Mouse (Mus musculus): ENCODE measurements around the gene Mdga2. TPM values are rescaled to one million over a fixed set of nuclear protein-coding genes. Genes with fewer than 3 reads are reported as not detected.

Mdga2 gene
- total RNA-seq, 1 experiment: not detected

- in situ Hi-C loops (cut with MboI; ENCODE audit: low sequenced_read_pairs in 2 of 2, unreplicated experiment in 2 of 2): no loop called here
- no peaks in the 10 kb centered on the region for H3K9me3 ChIP-seq (ENCODE audit: control insufficient read depth, insufficient read depth, low read depth, low read length)
- H3K4me3 ChIP-seq (ENCODE audit: insufficient read depth in 1 of 2, low read depth in 1 of 2, low read length in 2 of 2, poor library complexity in 1 of 2, severe bottlenecking in 1 of 2): no peak overlapping the region
- TF ChIP-seq HCFC1 (IDR thresholded peaks at IDR 0.05; ENCODE audit: borderline replicate concordance, insufficient read depth, low read length) (no peak), CHD2 (IDR thresholded peaks at IDR 0.05; ENCODE audit: low read depth, low read length) (no peak), MAFK (IDR thresholded peaks at IDR 0.05; ENCODE audit: insufficient read depth, low read depth, low read length) (no peak), ZC3H11A (IDR thresholded peaks at IDR 0.05; ENCODE audit: borderline replicate concordance, low read depth, low read length) (no peak), ZNF384 (IDR thresholded peaks at IDR 0.05; ENCODE audit: low read depth, low read length) (no peak)
- no peaks in the 10 kb centered on the region for H3K36me3 ChIP-seq (ENCODE audit: control insufficient read depth, insufficient read depth, low read length, poor library complexity, severe bottlenecking)
- H3K4me1 ChIP-seq (ENCODE audit: control insufficient read depth in 2 of 2, insufficient read depth in 2 of 2, low read length in 2 of 2, poor library complexity in 1 of 2): no peaks in the 10 kb centered on the region
- H3K27ac ChIP-seq (ENCODE audit: insufficient read depth, low read depth, low read length, poor library complexity, severe bottlenecking): no peak overlapping the region
- H3K9ac ChIP-seq (ENCODE audit: insufficient read depth, low read depth, low read length, poor library complexity, severe bottlenecking): no peak overlapping the region
- no peak for DNase-seq (ENCODE audit: low read depth, low spot score)
Observed at GRCm38 (mm10) chr12:66724474-66724873, 497.9 kb downstream of the Mdga2 start.

GRCm38 (mm10) chr12:66708334-66708733 is 514.0 kb downstream of the Mdga2 start:
- Histone ChIP-seq H3K9me3 (ENCODE audit: control insufficient read depth, insufficient read depth, low read depth, low read length) (no peaks in the 10 kb centered on the region), H3K36me3 (ENCODE audit: control insufficient read depth, insufficient read depth, low read length, poor library complexity, severe bottlenecking) (no peaks in the 10 kb centered on the region), H3K4me1 (ENCODE audit: control insufficient read depth in 2 of 2, insufficient read depth in 2 of 2, low read length in 2 of 2, poor library complexity in 1 of 2) (no peaks in the 10 kb centered on the region), H3K27ac (ENCODE audit: insufficient read depth, low read depth, low read length, poor library complexity, severe bottlenecking) (no peak overlapping the region), H3K4me3 (ENCODE audit: insufficient read depth in 1 of 2, low read depth in 1 of 2, low read length in 2 of 2, poor library complexity in 1 of 2, severe bottlenecking in 1 of 2) (no peak overlapping the region), H3K9ac (ENCODE audit: insufficient read depth, low read depth, low read length, poor library complexity, severe bottlenecking) (no peak overlapping the region)
- TF ChIP-seq MAFK (IDR thresholded peaks at IDR 0.05; ENCODE audit: insufficient read depth, low read depth, low read length): no peak
- TF ChIP-seq ZC3H11A (IDR thresholded peaks at IDR 0.05; ENCODE audit: borderline replicate concordance, low read depth, low read length): no peak
- TF ChIP-seq CHD2 (IDR thresholded peaks at IDR 0.05; ENCODE audit: low read depth, low read length): no peak
- DNase-seq (ENCODE audit: low read depth, low spot score): no peak
- in situ Hi-C loops (cut with MboI; ENCODE audit: low sequenced_read_pairs in 2 of 2, unreplicated experiment in 2 of 2): no loop called here

- Histone ChIP-seq H3K4me1 (ENCODE audit: control insufficient read depth in 2 of 2, insufficient read depth in 2 of 2, low read length in 2 of 2, poor library complexity in 1 of 2) (no peaks in the 10 kb centered on the region), H3K36me3 (ENCODE audit: control insufficient read depth, insufficient read depth, low read length, poor library complexity, severe bottlenecking) (no peaks in the 10 kb centered on the region), H3K9ac (ENCODE audit: insufficient read depth, low read depth, low read length, poor library complexity, severe bottlenecking) (no peak overlapping the region), H3K4me3 (ENCODE audit: insufficient read depth in 1 of 2, low read depth in 1 of 2, low read length in 2 of 2, poor library complexity in 1 of 2, severe bottlenecking in 1 of 2) (no peak overlapping the region), H3K9me3 (ENCODE audit: control insufficient read depth, insufficient read depth, low read depth, low read length) (no peaks in the 10 kb centered on the region), H3K27ac (ENCODE audit: insufficient read depth, low read depth, low read length, poor library complexity, severe bottlenecking) (no peak overlapping the region)
- in situ Hi-C loops (cut with MboI; ENCODE audit: low sequenced_read_pairs in 2 of 2, unreplicated experiment in 2 of 2): no loop called here
- no peak for TF ChIP-seq CHD2 (IDR thresholded peaks at IDR 0.05; ENCODE audit: low read depth, low read length)
- TF ChIP-seq HCFC1 (IDR thresholded peaks at IDR 0.05; ENCODE audit: borderline replicate concordance, insufficient read depth, low read length): no peak
- no peak for TF ChIP-seq MAFK (IDR thresholded peaks at IDR 0.05; ENCODE audit: insufficient read depth, low read depth, low read length)
- no peak for TF ChIP-seq ZNF384 (IDR thresholded peaks at IDR 0.05; ENCODE audit: low read depth, low read length)
- DNase-seq (ENCODE audit: low read depth, low spot score): no peak
Observed at GRCm38 (mm10) chr12:66707431-66707830, 514.9 kb downstream of the Mdga2 start.

GRCm38 (mm10) chr12:66705015-66705414 is 517.3 kb downstream of the Mdga2 start:
- no peak for TF ChIP-seq CHD2 (IDR thresholded peaks at IDR 0.05; ENCODE audit: low read depth, low read length)
- TF ChIP-seq MAFK (IDR thresholded peaks at IDR 0.05; ENCODE audit: insufficient read depth, low read depth, low read length): no peak
- no peak for TF ChIP-seq HCFC1 (IDR thresholded peaks at IDR 0.05; ENCODE audit: borderline replicate concordance, insufficient read depth, low read length)
- no peak for TF ChIP-seq ZNF384 (IDR thresholded peaks at IDR 0.05; ENCODE audit: low read depth, low read length)
- TF ChIP-seq ZC3H11A (IDR thresholded peaks at IDR 0.05; ENCODE audit: borderline replicate concordance, low read depth, low read length): no peak

GRCm38 (mm10) chr12:66702781-66703180 is 519.6 kb downstream of the Mdga2 start:
- in situ Hi-C loops (cut with MboI; ENCODE audit: low sequenced_read_pairs in 2 of 2, unreplicated experiment in 2 of 2): no loop called here
- Histone ChIP-seq H3K36me3 (ENCODE audit: control insufficient read depth, insufficient read depth, low read length, poor library complexity, severe bottlenecking) (no peaks in the 10 kb centered on the region), H3K27ac (ENCODE audit: insufficient read depth, low read depth, low read length, poor library complexity, severe bottlenecking) (no peak overlapping the region), H3K4me3 (ENCODE audit: insufficient read depth in 1 of 2, low read depth in 1 of 2, low read length in 2 of 2, poor library complexity in 1 of 2, severe bottlenecking in 1 of 2) (no peak overlapping the region), H3K4me1 (ENCODE audit: control insufficient read depth in 2 of 2, insufficient read depth in 2 of 2, low read length in 2 of 2, poor library complexity in 1 of 2) (no peaks in the 10 kb centered on the region), H3K9me3 (ENCODE audit: control insufficient read depth, insufficient read depth, low read depth, low read length) (no peaks in the 10 kb centered on the region), H3K9ac (ENCODE audit: insufficient read depth, low read depth, low read length, poor library complexity, severe bottlenecking) (no peak overlapping the region)
- DNase-seq (ENCODE audit: low read depth, low spot score): no peak
- TF ChIP-seq MAFK (IDR thresholded peaks at IDR 0.05; ENCODE audit: insufficient read depth, low read depth, low read length) (no peak), ZC3H11A (IDR thresholded peaks at IDR 0.05; ENCODE audit: borderline replicate concordance, low read depth, low read length) (no peak), HCFC1 (IDR thresholded peaks at IDR 0.05; ENCODE audit: borderline replicate concordance, insufficient read depth, low read length) (no peak), CHD2 (IDR thresholded peaks at IDR 0.05; ENCODE audit: low read depth, low read length) (no peak), ZNF384 (IDR thresholded peaks at IDR 0.05; ENCODE audit: low read depth, low read length) (no peak)

More at GRCm38 (mm10) chr12:66705015-66705414, 517.3 kb downstream of the Mdga2 start:
- Histone ChIP-seq H3K36me3 (ENCODE audit: control insufficient read depth, insufficient read depth, low read length, poor library complexity, severe bottlenecking) (no peaks in the 10 kb centered on the region), H3K9me3 (ENCODE audit: control insufficient read depth, insufficient read depth, low read depth, low read length) (no peaks in the 10 kb centered on the region), H3K4me1 (ENCODE audit: control insufficient read depth in 2 of 2, insufficient read depth in 2 of 2, low read length in 2 of 2, poor library complexity in 1 of 2) (no peaks in the 10 kb centered on the region), H3K27ac (ENCODE audit: insufficient read depth, low read depth, low read length, poor library complexity, severe bottlenecking) (no peak overlapping the region), H3K4me3 (ENCODE audit: insufficient read depth in 1 of 2, low read depth in 1 of 2, low read length in 2 of 2, poor library complexity in 1 of 2, severe bottlenecking in 1 of 2) (no peak overlapping the region), H3K9ac (ENCODE audit: insufficient read depth, low read depth, low read length, poor library complexity, severe bottlenecking) (no peak overlapping the region)
- in situ Hi-C loops (cut with MboI; ENCODE audit: low sequenced_read_pairs in 2 of 2, unreplicated experiment in 2 of 2): no loop called here
- no peak for DNase-seq (ENCODE audit: low read depth, low spot score)

Data from ES-E14 (cell line).